Mouse (Mus musculus) lung, embryonic 14.5 days (tissue): Measurements from ENCODE around the gene H2al1g. TPM values are rescaled to one million over a fixed set of nuclear protein-coding genes. Genes with fewer than 3 reads are reported as not detected.
"Not testable (repeated sequence)": the region's sequence is repeated elsewhere in the genome, so short reads cannot be mapped to it uniquely, and the experiment has no call there.

Experiments
- ATAC-seq: fragments of 200-750 bp; cut with Nextera tagmentation; 2 replicates; pipeline ENCODE4 v1.8.0; 2017; ENCODE audit warnings: mild to moderate bottlenecking, moderate TSS enrichment, moderate library complexity; ENCODE audit not compliant: insufficient read depth
- DNase-seq: peaks from one replicate; pipeline ENCODE4 v3.0.0-alpha.2; 2015
- H3K27ac ChIP-seq: fragments of 300-500 bp; sonication (generic); 2 replicates; pipeline ENCODE4 v1.5.1; 2014; ENCODE audit warnings: low read depth, mild to moderate bottlenecking, moderate library complexity
- H3K27me3 ChIP-seq: fragments of 300-500 bp; sonication (generic); 2 replicates; pipeline ENCODE4 v1.6.1; 2014; ENCODE audit warnings: low read length, control low read depth; ENCODE audit not compliant: insufficient read depth
- H3K36me3 ChIP-seq: fragments of 300-500 bp; sonication (generic); 2 replicates; pipeline ENCODE4 v1.6.1; 2014; ENCODE audit warnings: control low read depth; ENCODE audit not compliant: insufficient read depth
- H3K4me1 ChIP-seq: fragments of 300-500 bp; sonication (generic); 2 replicates; pipeline ENCODE4 v1.6.1; 2014; ENCODE audit warnings: antibody characterized with exemption, control low read depth; ENCODE audit not compliant: insufficient read depth
- H3K4me2 ChIP-seq: fragments of 300-500 bp; sonication (generic); 2 replicates; pipeline ENCODE4 v1.6.1; 2014; ENCODE audit warnings: mild to moderate bottlenecking
- H3K4me3 ChIP-seq: fragments of 300-500 bp; sonication (generic); 2 replicates; pipeline ENCODE4 v1.5.1; 2014; ENCODE audit warnings: low read depth, low read length
- H3K9ac ChIP-seq: fragments of 300-500 bp; sonication (generic); 2 replicates; pipeline ENCODE4 v1.6.1; 2014
- H3K9me3 ChIP-seq: fragments of 300-500 bp; sonication (generic); 2 replicates; pipeline ENCODE4 v1.6.1; 2016; ENCODE audit warnings: low read depth, low read length, control low read depth
- CTCF ChIP-seq: IDR thresholded peaks from 2 replicates; pipeline ENCODE4 v1.5.1; 2016; ENCODE audit warnings: antibody characterized with exemption, low read depth
- WGBS: fragments of 180-500 bp; shearing (Covaris S2); extraction: QIAGEN DNeasy Blood & Tissue Kit; methylation state at CpG from one replicate; pipeline ENCODE4 v1.1.7; 2014; 5-methylcytosine and 5-hydroxymethylcytosine counted together
- polyA plus RNA-seq: library from polyadenylated mRNA; unstranded; fragments of >200 nt; fragmentation: Nextera tagmentation; extraction: Ambion mirVana; gene quantifications from 2 replicates; pipeline ENCODE4 v1.2.1, GENCODE M21; 2014

The H2al1g gene
- polyA plus RNA-seq, 1 experiment from 2014 or later = not detected

GRCm38 (mm10) chrX:11308524-11308923, 9.5 kb upstream of the H2al1g start, which contains the start of gene H2al1d:
Gene H2al1d, plus strand, starts transcription at chrX:11308824.
- WGBS = no CpG with 5 or more reads among the region's 6 CpGs
- not testable (repeated sequence) for H3K27me3 ChIP-seq, H3K9ac ChIP-seq, ATAC-seq, H3K27ac ChIP-seq, H3K4me2 ChIP-seq, H3K9me3 ChIP-seq, H3K36me3 ChIP-seq, H3K4me3 ChIP-seq, DNase-seq, H3K4me1 ChIP-seq

- H3K4me3 ChIP-seq, ATAC-seq, DNase-seq, H3K27me3 ChIP-seq, H3K9ac ChIP-seq, H3K4me2 ChIP-seq, H3K4me1 ChIP-seq, H3K27ac ChIP-seq, H3K36me3 ChIP-seq, H3K9me3 ChIP-seq: not testable (repeated sequence)
- no CpG with 5 or more reads among the region's 3 CpGs for WGBS
These were observed 6.4 kb upstream of the H2al1g start, which contains the start of gene H2al1e for GRCm38 (mm10) chrX:11311634-11312033. Gene H2al1e, plus strand, starts transcription at chrX:11311934.

GRCm38 (mm10) chrX:11314858-11315257, 3.2 kb upstream of the H2al1g start, which contains the start of gene H2al1f:
Gene H2al1f, plus strand, starts transcription at chrX:11315158.
- H3K27me3 ChIP-seq, H3K36me3 ChIP-seq, DNase-seq, H3K27ac ChIP-seq, H3K4me2 ChIP-seq, H3K9me3 ChIP-seq, H3K4me1 ChIP-seq, H3K4me3 ChIP-seq, ATAC-seq, H3K9ac ChIP-seq: not testable (repeated sequence)
- no CpG with 5 or more reads among the region's 6 CpGs for WGBS

GRCm38 (mm10) chrX:11321192-11321591, 3.1 kb downstream of the H2al1g start, which contains the start of gene H2al1h:
Gene H2al1h, plus strand, starts transcription at chrX:11321492.
- not testable (repeated sequence) for H3K9ac ChIP-seq, DNase-seq, ATAC-seq, H3K27me3 ChIP-seq, H3K27ac ChIP-seq, H3K36me3 ChIP-seq, H3K4me2 ChIP-seq, H3K9me3 ChIP-seq, H3K4me1 ChIP-seq, H3K4me3 ChIP-seq
- no CpG with 5 or more reads among the region's 6 CpGs for WGBS

GRCm38 (mm10) chrX:11324359-11324758, 6.3 kb downstream of the H2al1g start, which contains the start of gene H2al1i:
Gene H2al1i, plus strand, starts transcription at chrX:11324659.
- not testable (repeated sequence) for H3K4me3 ChIP-seq, H3K9ac ChIP-seq, DNase-seq, ATAC-seq, H3K27ac ChIP-seq, H3K27me3 ChIP-seq, H3K4me1 ChIP-seq, H3K4me2 ChIP-seq, H3K9me3 ChIP-seq, H3K36me3 ChIP-seq
- 100% methylated on average over 2 of the region's 5 CpGs for WGBS

GRCm38 (mm10) chrX:11327522-11327921, 9.5 kb downstream of the H2al1g start, which contains the start of gene H2al1j:
Gene H2al1j, plus strand, starts transcription at chrX:11327822.
- not testable (repeated sequence) for H3K36me3 ChIP-seq, H3K4me3 ChIP-seq

GRCm38 (mm10) chrX:11345762-11346161, 27.7 kb downstream of the H2al1g start:
- H3K4me1 ChIP-seq = no peaks in the 10 kb centered on the region
- no peaks in the 10 kb centered on the region for H3K36me3 ChIP-seq
- H3K4me3 ChIP-seq = no peak overlapping the region
- no peaks in the 10 kb centered on the region for H3K27me3 ChIP-seq
- no peak overlapping the region for H3K4me2 ChIP-seq
- H3K27ac ChIP-seq = no peak overlapping the region
- ATAC-seq (no peak), DNase-seq (peak; percentile 6)
- no peak for TF ChIP-seq CTCF
- 54% methylated on average over 9 of the region's 9 CpGs for WGBS
- H3K9me3 ChIP-seq = no peaks in the 10 kb centered on the region
- H3K9ac ChIP-seq = no peak overlapping the region

More at GRCm38 (mm10) chrX:11327522-11327921, 9.5 kb downstream of the H2al1g start, which contains the start of gene H2al1j:
- not testable (repeated sequence) for H3K27me3 ChIP-seq, H3K4me1 ChIP-seq, H3K27ac ChIP-seq, H3K9me3 ChIP-seq, DNase-seq, H3K4me2 ChIP-seq, H3K9ac ChIP-seq, ATAC-seq
- WGBS = 89% methylated on average over 2 of the region's 2 CpGs

GRCm38 (mm10) chrX:11346756-11347155, 28.7 kb downstream of the H2al1g start:
- Histone ChIP-seq H3K36me3 (no peaks in the 10 kb centered on the region), H3K4me1 (no peaks in the 10 kb centered on the region), H3K9me3 (no peaks in the 10 kb centered on the region), H3K9ac (no peak overlapping the region), H3K4me2 (no peak overlapping the region), H3K4me3 (no peak overlapping the region), H3K27ac (no peak overlapping the region), H3K27me3 (no peaks in the 10 kb centered on the region)
- no peak for TF ChIP-seq CTCF
- WGBS = 85% methylated on average over 3 of the region's 3 CpGs
- DNase-seq (no peak), ATAC-seq (no peak)
